Mouse (Mus musculus) cerebellum, adult 11-12 months (tissue): Measurements from ENCODE around the gene Klrb1f.
"Not testable (repeated sequence)": the region's sequence is repeated elsewhere in the genome, so short reads cannot be mapped to it uniquely, and the experiment has no call there.

Experiments used
- DNase-seq: peaks from one replicate; pipeline ENCODE4 v3.0.0; 2022

The Klrb1f gene

GRCm38 (mm10) chr6:129045601-129046000 is at the start of gene Klrb1f:
Gene Klrb1f (plus strand): TSS chr6:129045901.
- DNase-seq: no peak

- no peak for DNase-seq
Measured at GRCm38 (mm10) chr6:128996054-128996767, 49.5 kb upstream of the Klrb1f start.

GRCm38 (mm10) chr6:128996768-128997442 is 48.8 kb upstream of the Klrb1f start:
- no peak for DNase-seq

GRCm38 (mm10) chr6:129001392-129001791 is 44.3 kb upstream of the Klrb1f start:
- no peak for DNase-seq

GRCm38 (mm10) chr6:129008552-129008951 is 37.1 kb upstream of the Klrb1f start:
- DNase-seq: no peak

- DNase-seq: not testable (repeated sequence)
Measured at GRCm38 (mm10) chr6:129009846-129010504, 35.7 kb upstream of the Klrb1f start.

GRCm38 (mm10) chr6:129010505-129010873 is 35.2 kb upstream of the Klrb1f start:
- DNase-seq: no peak

GRCm38 (mm10) chr6:129012012-129012411 is 33.7 kb upstream of the Klrb1f start:
- not testable (repeated sequence) for DNase-seq

- DNase-seq: no peak
Measured at GRCm38 (mm10) chr6:129012966-129013365, 32.7 kb upstream of the Klrb1f start.

- DNase-seq: no peak
Measured at GRCm38 (mm10) chr6:129013762-129014276, 31.9 kb upstream of the Klrb1f start.

GRCm38 (mm10) chr6:129014399-129014798 is 31.3 kb upstream of the Klrb1f start:
- no peak for DNase-seq

- DNase-seq: no peak
Measured at GRCm38 (mm10) chr6:129027451-129028248, 18.1 kb upstream of the Klrb1f start.

- no peak for DNase-seq
Measured at GRCm38 (mm10) chr6:129030175-129030824, 15.4 kb upstream of the Klrb1f start.

GRCm38 (mm10) chr6:129030964-129031363 is 14.7 kb upstream of the Klrb1f start:
- no peak for DNase-seq

GRCm38 (mm10) chr6:129033397-129033796 is 12.3 kb upstream of the Klrb1f start:
- no peak for DNase-seq

GRCm38 (mm10) chr6:129035017-129035416 is 10.7 kb upstream of the Klrb1f start:
- DNase-seq: no peak

GRCm38 (mm10) chr6:129036326-129036725 is 9.4 kb upstream of the Klrb1f start:
- DNase-seq: no peak

- DNase-seq: no peak
Measured at GRCm38 (mm10) chr6:129036890-129037463, 8.7 kb upstream of the Klrb1f start.

GRCm38 (mm10) chr6:129041470-129041869 is 4.2 kb upstream of the Klrb1f start:
- DNase-seq: no peak

GRCm38 (mm10) chr6:129042470-129042869 is 3.2 kb upstream of the Klrb1f start:
- DNase-seq: no peak

GRCm38 (mm10) chr6:129048381-129048780 is 2.7 kb downstream of the Klrb1f start:
- DNase-seq: no peak
